Mouse (Mus musculus) gonadal fat pad, adult 2 months (tissue): ENCODE data around the gene Hoxb9. TPM values are rescaled to one million over a fixed set of nuclear protein-coding genes. Genes with fewer than 3 reads are reported as not detected.

Source experiments
- DNase-seq: peaks from one replicate; pipeline ENCODE4 v3.0.0-alpha.2; 2012; ENCODE audit warnings: low read depth
- polyA plus RNA-seq: library from polyadenylated mRNA; depleted of rRNA; stranded (reverse); fragments of >200 nt; gene quantifications from 2 replicates; pipeline ENCODE4 v1.2.3, GENCODE M21; 2012

Gene Hoxb9
- polyA plus RNA-seq, 1 experiment: 27.8 TPM

- no peak for DNase-seq
Observed at GRCm38 (mm10) chr11:96298895-96299667, 27.8 kb downstream of the Hoxb9 start.

GRCm38 (mm10) chr11:96299781-96300180 is 28.5 kb downstream of the Hoxb9 start:
- DNase-seq: no peak

- no peak for DNase-seq
Observed at GRCm38 (mm10) chr11:96300354-96301063, 29.3 kb downstream of the Hoxb9 start.

- no peak for DNase-seq
Observed at GRCm38 (mm10) chr11:96301064-96301431, 29.8 kb downstream of the Hoxb9 start.

GRCm38 (mm10) chr11:96301837-96302236 is 30.6 kb downstream of the Hoxb9 start:
- DNase-seq: no peak

DNA sequence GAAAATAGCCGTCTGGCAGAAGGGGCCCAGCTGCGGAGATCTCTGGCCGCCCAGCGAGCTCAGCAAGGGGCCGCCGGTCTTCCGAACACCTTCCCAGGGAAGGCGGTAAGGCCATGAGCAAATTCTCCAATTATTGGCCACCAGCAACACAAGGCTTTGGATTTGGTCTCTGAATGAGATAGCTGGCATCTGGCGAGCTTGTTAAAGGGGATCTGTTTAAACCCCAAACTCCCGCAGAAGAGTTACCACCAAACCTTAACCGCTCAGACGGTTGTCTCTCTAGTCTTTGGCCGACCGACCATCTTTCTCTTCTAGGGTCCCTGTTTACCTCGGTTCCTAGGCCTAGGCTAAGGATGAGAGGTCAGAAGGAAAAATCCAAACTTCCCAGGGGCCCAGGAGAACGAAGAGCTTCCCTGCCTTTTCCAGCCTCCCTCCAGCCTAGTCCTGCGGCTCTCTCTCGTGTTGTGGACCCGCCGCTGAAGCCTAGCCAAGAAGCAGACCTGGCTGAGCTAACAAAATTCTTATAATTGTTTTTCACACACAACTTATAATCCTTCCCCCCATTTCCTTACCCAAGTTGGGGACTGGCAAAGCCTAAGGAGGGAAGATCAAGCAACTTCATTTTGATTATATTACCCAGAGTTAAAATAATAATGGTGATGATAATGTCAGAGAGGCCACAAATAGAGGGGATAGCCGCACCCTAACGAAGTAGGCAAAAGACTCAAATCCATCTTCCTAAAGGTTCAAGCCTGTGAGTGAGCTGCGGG is 31.3 kb downstream of the Hoxb9 start:
- DNase-seq: no peak

DNA sequence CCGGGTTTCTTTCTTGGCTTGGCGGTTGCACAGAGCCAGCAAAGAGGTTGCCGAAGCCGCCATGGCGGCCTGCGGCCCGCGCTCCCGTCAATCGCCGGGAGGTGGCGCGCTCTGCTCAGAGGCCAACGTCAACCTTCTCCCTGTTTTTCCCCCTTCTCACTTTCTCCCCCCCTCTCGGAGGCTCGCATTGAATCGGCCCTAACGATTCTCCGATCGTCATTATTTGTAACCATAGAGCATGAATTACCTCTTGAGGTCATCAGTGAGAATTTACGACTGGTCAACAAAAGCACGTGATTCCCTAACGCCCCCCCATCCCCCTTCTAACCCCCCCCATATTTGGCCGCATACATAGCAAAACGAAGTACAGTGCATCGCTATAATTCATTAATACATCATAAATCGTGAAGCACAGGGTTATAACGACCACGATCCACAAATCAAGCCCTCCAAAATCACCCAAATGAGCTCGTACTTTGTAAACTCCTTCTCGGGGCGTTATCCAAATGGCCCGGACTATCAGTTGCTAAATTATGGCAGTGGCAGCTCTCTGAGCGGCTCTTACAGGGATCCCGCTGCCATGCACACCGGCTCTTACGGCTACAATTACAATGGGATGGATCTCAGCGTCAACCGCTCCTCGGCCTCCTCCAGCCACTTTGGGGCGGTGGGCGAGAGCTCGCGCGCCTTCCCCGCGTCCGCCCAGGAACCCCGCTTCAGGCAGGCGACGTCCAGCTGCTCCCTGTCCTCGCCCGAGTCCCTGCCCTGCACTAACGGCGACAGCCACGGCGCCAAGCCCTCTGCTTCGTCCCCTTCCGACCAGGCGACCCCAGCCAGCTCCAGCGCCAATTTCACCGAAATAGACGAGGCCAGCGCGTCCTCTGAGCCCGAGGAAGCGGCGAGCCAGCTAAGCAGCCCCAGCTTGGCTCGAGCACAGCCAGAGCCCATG is 32.2 kb downstream of the Hoxb9 start, which contains the start of gene Hoxb5:
TSS of gene Hoxb5 (plus strand) at position 186 of the 949 bp plus-strand sequence.
- DNase-seq: no peak

DNA sequence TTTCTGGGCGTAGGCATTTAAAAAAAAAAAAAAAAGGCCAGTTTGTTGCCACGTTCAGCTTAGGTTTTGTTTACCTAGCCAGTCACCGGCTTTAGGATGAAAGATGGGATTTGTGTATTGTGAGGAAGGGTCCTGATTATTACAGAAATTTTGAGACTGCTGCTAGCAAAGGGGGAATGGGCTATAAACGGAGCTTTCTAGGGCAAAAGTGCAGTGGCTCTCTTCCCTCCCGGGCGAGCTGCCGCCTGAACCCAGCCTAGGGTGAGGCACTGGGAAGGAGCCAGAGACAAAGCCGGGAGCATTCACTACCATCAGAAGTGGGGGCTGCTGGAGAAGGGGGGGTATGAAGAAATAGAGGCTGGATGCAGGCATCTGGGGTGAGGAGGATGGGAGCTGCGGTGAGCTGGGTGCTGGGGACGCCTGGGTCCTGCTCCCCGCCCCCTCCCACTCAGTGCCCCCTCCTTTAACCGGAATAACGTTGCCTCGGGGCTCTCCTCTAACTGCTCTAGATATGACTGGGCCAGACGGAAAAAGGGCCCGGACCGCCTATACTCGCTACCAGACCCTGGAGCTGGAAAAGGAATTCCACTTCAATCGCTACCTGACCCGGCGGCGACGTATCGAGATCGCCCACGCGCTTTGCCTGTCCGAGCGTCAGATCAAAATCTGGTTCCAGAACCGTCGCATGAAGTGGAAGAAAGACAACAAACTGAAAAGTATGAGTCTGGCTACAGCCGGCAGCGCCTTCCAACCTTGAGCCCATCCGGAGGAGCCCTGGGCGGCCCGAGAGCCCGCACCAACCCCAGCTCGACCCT is 33.3 kb downstream of the Hoxb9 start:
- DNase-seq: no peak

- DNase-seq: no peak
Observed at GRCm38 (mm10) chr11:96305505-96306182, 34.4 kb downstream of the Hoxb9 start.

- DNase-seq: no peak
Observed at GRCm38 (mm10) chr11:96306183-96306907, 35.1 kb downstream of the Hoxb9 start.

DNA sequence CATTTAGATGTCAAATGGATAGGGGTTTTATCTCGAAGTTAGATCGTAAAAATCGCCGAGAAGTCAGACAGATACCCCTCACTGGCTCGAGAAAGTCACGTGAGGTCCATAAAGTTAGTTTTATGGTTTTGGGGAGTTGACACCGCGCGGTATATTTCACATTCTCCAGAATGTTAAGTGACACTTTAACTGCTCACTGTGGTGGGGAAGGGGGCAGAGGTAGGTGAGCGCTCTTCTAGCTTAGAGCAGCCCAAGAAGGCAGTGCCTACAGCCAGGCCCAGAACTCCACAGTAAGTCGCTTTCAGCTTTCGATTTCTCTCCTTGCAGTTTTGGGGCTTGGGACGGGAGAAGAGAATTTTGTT is 35.6 kb downstream of the Hoxb9 start:
- DNase-seq: no peak

- DNase-seq: no peak
Observed at GRCm38 (mm10) chr11:96308763-96309162, 37.5 kb downstream of the Hoxb9 start.

DNA sequence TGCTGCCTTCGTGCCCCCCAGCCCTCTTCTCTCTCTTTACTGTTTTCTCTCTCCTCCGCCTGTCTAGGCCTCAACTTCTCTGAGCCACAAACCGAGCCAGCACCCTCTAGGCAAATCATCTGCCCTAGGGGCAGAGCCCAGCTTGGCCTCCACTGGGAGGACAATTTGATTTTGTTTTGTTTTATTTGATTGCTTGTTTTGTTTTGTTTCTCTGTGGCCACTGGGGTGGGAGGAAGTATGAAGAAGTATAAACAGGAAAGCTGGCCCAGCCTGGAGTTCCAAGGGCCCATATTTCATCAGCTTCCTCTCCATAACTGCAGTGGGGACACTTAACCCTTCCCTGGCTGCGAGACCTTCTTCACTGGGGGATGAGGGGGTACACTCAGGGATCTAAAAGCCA is 38.0 kb downstream of the Hoxb9 start:
- no peak for DNase-seq

DNA sequence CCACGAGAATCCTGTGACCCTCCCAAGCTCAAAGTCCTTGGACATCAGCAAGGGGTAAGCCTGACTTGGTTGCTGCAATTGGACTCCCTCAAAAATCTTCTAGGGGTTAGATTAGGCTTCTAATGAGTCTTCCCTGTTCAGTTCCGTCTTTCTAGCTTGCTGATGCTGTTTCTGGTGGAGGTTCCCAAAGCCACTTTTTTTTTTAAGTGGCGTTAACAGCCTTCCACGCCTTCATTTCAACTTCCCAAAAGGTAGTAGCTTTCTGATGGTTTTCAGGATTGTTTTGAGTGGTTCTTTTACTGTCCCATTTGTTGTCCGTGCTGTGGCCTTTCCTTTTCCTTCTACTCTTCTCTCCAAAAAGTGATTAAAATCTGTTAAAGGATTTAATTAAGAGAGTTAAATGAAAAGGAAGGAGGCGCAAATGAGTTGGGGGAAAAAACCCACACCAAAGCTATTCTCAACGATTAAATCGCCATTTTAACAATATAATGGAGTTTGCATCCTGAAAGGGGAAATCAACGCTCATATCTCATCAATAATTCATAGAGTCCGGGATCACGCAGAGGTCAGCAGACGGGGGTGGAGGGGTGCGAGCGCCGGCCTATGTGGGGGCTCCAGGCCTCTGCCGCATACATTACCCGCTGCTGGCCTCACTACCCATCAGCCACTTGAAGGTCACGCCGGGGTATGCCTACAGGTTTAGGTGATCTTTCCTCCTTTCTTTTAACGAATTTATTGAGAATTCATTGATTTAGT is 39.1 kb downstream of the Hoxb9 start:
- no peak for DNase-seq

GRCm38 (mm10) chr11:96311097-96311496 is 39.8 kb downstream of the Hoxb9 start:
- no peak for DNase-seq

GRCm38 (mm10) chr11:96311520-96312417 is 40.5 kb downstream of the Hoxb9 start:
- DNase-seq: no peak

DNA sequence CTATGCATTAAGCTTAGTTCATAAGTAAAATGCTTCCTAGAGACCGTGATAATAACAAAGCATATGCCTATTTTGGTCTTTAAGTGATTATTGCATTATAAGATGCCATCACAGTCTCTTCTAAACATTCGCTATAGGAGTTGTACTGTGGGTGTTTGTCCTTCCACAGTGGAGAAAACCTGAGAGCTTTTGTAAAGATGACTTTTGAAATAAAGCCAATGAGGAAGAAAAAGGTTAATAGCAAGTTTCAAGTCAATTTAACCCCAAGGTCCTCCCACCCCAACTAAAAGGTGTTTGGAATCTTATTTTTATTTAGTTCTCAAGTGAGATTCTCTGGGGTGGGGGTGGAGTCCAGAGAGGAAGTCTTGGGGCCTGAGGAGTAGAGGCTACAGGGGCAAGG is 41.9 kb downstream of the Hoxb9 start:
- no peak for DNase-seq
